Mouse (Mus musculus) myocyte (in vitro differentiated cells): ENCODE data around the gene Itgam.

Source experiments
- CEBPB ChIP-seq: IDR thresholded peaks from 2 replicates; pipeline ENCODE4 v1.6.1; 2011; ENCODE audit warnings: mild to moderate bottlenecking, moderate library complexity; ENCODE audit not compliant: poor library complexity, insufficient read depth, severe bottlenecking
- E2F4 ChIP-seq: IDR thresholded peaks from one replicate; pipeline ENCODE4 v1.6.1; 2011; ENCODE audit warnings: mild to moderate bottlenecking, control low read depth, moderate library complexity; ENCODE audit not compliant: insufficient read depth
- MAX ChIP-seq: IDR thresholded peaks from one replicate; pipeline ENCODE4 v1.6.1; 2011; ENCODE audit warnings: low read depth, mild to moderate bottlenecking, control low read depth
- MYOD1 ChIP-seq, 3 experiments: IDR thresholded peaks; one replicate each; pipeline ENCODE4 v1.6.1; 2011; ENCODE audit warnings: control low read depth in 2 of 3, low read depth in 2 of 3, mild to moderate bottlenecking in 2 of 3, moderate library complexity in 1 of 3; ENCODE audit not compliant: insufficient read length in 2 of 3, control insufficient read depth in 1 of 3
- MYOG ChIP-seq, 3 experiments: IDR thresholded peaks; one replicate each; pipeline ENCODE4 v1.6.1; 2011; ENCODE audit warnings: control low read depth in 2 of 3, low read depth in 2 of 3, mild to moderate bottlenecking in 2 of 3; ENCODE audit not compliant: insufficient read length in 2 of 3, control insufficient read depth in 1 of 3, insufficient read depth in 1 of 3
- POLR2A ChIP-seq: IDR thresholded peaks from one replicate; pipeline ENCODE4 v1.6.1; 2011; ENCODE audit warnings: low read depth, mild to moderate bottlenecking, control low read depth, moderate library complexity; ENCODE audit not compliant: insufficient read length
- POLR2AphosphoS2 ChIP-seq: IDR thresholded peaks from one replicate; pipeline ENCODE4 v1.6.1; 2011; ENCODE audit warnings: low read depth, control low read depth; ENCODE audit not compliant: insufficient read length
- REST ChIP-seq: IDR thresholded peaks from one replicate; pipeline ENCODE4 v1.6.1; 2011; ENCODE audit warnings: mild to moderate bottlenecking, control low read depth, moderate library complexity; ENCODE audit not compliant: insufficient read depth, insufficient read length
- SRF ChIP-seq: IDR thresholded peaks from one replicate; pipeline ENCODE4 v1.6.1; 2011; ENCODE audit warnings: low read depth; ENCODE audit not compliant: control insufficient read depth, insufficient read length
- TCF12 ChIP-seq: IDR thresholded peaks from one replicate; pipeline ENCODE4 v1.6.1; 2011; ENCODE audit warnings: mild to moderate bottlenecking, control low read depth; ENCODE audit not compliant: poor library complexity, insufficient read depth, severe bottlenecking
- USF1 ChIP-seq: IDR thresholded peaks from one replicate; pipeline ENCODE4 v1.6.1; 2011; ENCODE audit warnings: low read depth, mild to moderate bottlenecking, control low read depth, moderate library complexity

GRCm38 (mm10) chr7:128059091-128059490, 3.3 kb upstream of the Itgam start:
- TF ChIP-seq MYOD1 (IDR thresholded peaks at IDR 0.05; ENCODE audit: control insufficient read depth in 1 of 3, insufficient read length in 2 of 3, low read depth in 2 of 3) (no peak), USF1 (no peak), POLR2A (no peak), MAX (no peak), TCF12 (no peak), E2F4 (no peak), MYOG (IDR thresholded peaks at IDR 0.05; ENCODE audit: control insufficient read depth in 1 of 3, insufficient read depth in 1 of 3, insufficient read length in 2 of 3, low read depth in 2 of 3) (no peak), POLR2AphosphoS2 (no peak), SRF (no peak), REST (no peak), CEBPB (no peak)
